Mouse (Mus musculus) myocyte (in vitro differentiated cells): ENCODE results near the gene Nol3.

Source experiments
- CEBPB ChIP-seq: IDR thresholded peaks from 2 replicates; pipeline ENCODE4 v1.6.1; 2011; ENCODE audit warnings: mild to moderate bottlenecking, moderate library complexity; ENCODE audit not compliant: poor library complexity, insufficient read depth, severe bottlenecking
- E2F4 ChIP-seq: IDR thresholded peaks from one replicate; pipeline ENCODE4 v1.6.1; 2011; ENCODE audit warnings: mild to moderate bottlenecking, control low read depth, moderate library complexity; ENCODE audit not compliant: insufficient read depth
- MAX ChIP-seq: IDR thresholded peaks from one replicate; pipeline ENCODE4 v1.6.1; 2011; ENCODE audit warnings: low read depth, mild to moderate bottlenecking, control low read depth
- POLR2A ChIP-seq: IDR thresholded peaks from one replicate; pipeline ENCODE4 v1.6.1; 2011; ENCODE audit warnings: low read depth, mild to moderate bottlenecking, control low read depth, moderate library complexity; ENCODE audit not compliant: insufficient read length
- REST ChIP-seq: IDR thresholded peaks from one replicate; pipeline ENCODE4 v1.6.1; 2011; ENCODE audit warnings: mild to moderate bottlenecking, control low read depth, moderate library complexity; ENCODE audit not compliant: insufficient read depth, insufficient read length
- SRF ChIP-seq: IDR thresholded peaks from one replicate; pipeline ENCODE4 v1.6.1; 2011; ENCODE audit warnings: low read depth; ENCODE audit not compliant: control insufficient read depth, insufficient read length
- TCF12 ChIP-seq: IDR thresholded peaks from one replicate; pipeline ENCODE4 v1.6.1; 2011; ENCODE audit warnings: mild to moderate bottlenecking, control low read depth; ENCODE audit not compliant: poor library complexity, insufficient read depth, severe bottlenecking
- TCF3 ChIP-seq: IDR thresholded peaks from one replicate; pipeline ENCODE4 v1.6.1; 2011; ENCODE audit warnings: low read depth, control low read depth; ENCODE audit not compliant: insufficient read length
- USF1 ChIP-seq: IDR thresholded peaks from one replicate; pipeline ENCODE4 v1.6.1; 2011; ENCODE audit warnings: low read depth, mild to moderate bottlenecking, control low read depth, moderate library complexity

DNA sequence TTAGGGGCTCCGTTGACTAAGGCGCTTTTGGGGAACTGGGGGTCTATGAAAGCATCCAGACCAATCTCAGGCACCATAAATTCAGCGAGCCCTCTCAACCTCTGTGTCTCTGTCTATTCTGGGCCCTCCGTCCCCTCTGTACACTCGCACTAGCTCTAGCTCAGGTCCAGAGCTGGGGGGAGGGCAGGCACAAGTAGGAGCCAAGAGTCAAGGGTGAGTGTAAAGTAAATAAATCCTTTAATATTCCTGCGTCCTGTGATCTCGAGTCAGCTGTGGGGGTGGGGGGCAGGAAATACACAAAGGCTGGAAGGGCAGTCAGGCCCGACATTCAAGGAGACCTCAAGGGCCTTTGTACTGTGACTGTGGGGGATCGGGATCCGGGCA is 6.9 kb upstream of the Nol3 start:
- TF ChIP-seq POLR2A: no peak
- no peak for TF ChIP-seq USF1
- TF ChIP-seq CEBPB: no peak
- no peak for TF ChIP-seq MAX
- TF ChIP-seq TCF3: no peak
- TF ChIP-seq E2F4: no peak
- no peak for TF ChIP-seq REST
- TF ChIP-seq TCF12: no peak
- no peak for TF ChIP-seq SRF
